Comparison of ENCODE assay signal across 8 mouse cellular contexts in genomic region chr3:96663432-96664239, GRCm38 (mm10). TPM values are rescaled to one million over a fixed set of nuclear protein-coding genes. Genes with fewer than 3 reads are reported as not detected.
DNase-seq lines count a peak whose midpoint lies in the region; ATAC-seq and TF ChIP-seq lines count a peak whose summit lies in the region.

No protein-coding gene starts in this region.

- peak; percentile 86 for DNase-seq in gastrocnemius, postnatal 10 days
- peak; percentile 87 for DNase-seq in induced T-regulatory cell, adult 2 months (ENCODE audit: low read depth)
- DNase-seq in left cerebral cortex, adult 9 months (ENCODE audit: low spot score in 2 of 2): peak; percentile 59 to 93
- peak; percentile 88 for DNase-seq in right cerebral cortex, postnatal 25 days
- peak; percentile 76 to 79 for DNase-seq in urinary bladder, postnatal 36 days (ENCODE audit: low spot score in 2 of 2)

- TF ChIP-seq CTCF in cortical plate, adult 2 months (IDR thresholded peaks at IDR 0.05; ENCODE audit: extremely low read depth, insufficient read depth, low read length): peak; percentile 63

- H3K4me1 ChIP-seq in cortical plate, adult 2 months (ENCODE audit: control insufficient read depth, insufficient read depth, low read length): peaks cover 4% of the 10 kb centered on the region

- 0 out of 2 replicates have a peak, but pooled peaks have one; percentile 21 for TF ChIP-seq POLR2A in cortical plate, adult 2 months (IDR thresholded peaks at IDR 0.05; ENCODE audit: extremely low read depth, insufficient read depth, low read length)

- ATAC-seq in activated CD4-positive, CD25-positive, alpha-beta regulatory T cell, adult 4 months: peak; percentile 36
- peak; percentile 81 for ATAC-seq in megakaryocyte progenitor cell, adult 5-6 weeks (replicated peaks; ENCODE audit: poor library complexity)

- H3K4me3 ChIP-seq in cortical plate, adult 2 months (ENCODE audit: insufficient read depth, low read length): peak overlapping the region; percentile 21

- no peak overlapping the region for H3K27ac ChIP-seq in cortical plate, adult 2 months (ENCODE audit: insufficient read depth, low read length)

RNA-seq across cellular contexts. Expression of gene Ankrd35, which starts 6.3 kb away (rescaled TPM):
- under 1 TPM in 1 of 2 experiments, not detected in 1; 0.13 TPM for polyA plus RNA-seq in activated CD4-positive, CD25-positive, alpha-beta regulatory T cell, adult 4 months (2017; shearing (Covaris generic))
- polyA plus RNA-seq in cortical plate, adult 2 months (2012; rRNA removed): 7.8 and 8.5 TPM in 2 replicates
- total RNA-seq in gastrocnemius, postnatal 10 days (2021): 1 to 10 TPM; 1.4 to 1.6 TPM
- total RNA-seq in megakaryocyte progenitor cell, adult 5-6 weeks (2015): not detected in 2 replicates
- not detected in 2 replicates for total RNA-seq in megakaryocyte progenitor cell, adult 5-6 weeks (2017)

RNA-seq across cellular contexts. Expression of gene Itga10, which starts 18.3 kb away (rescaled TPM):
- under 1 TPM in 1 of 2 experiments, not detected in 1; 0.12 TPM for polyA plus RNA-seq in activated CD4-positive, CD25-positive, alpha-beta regulatory T cell, adult 4 months (2017; shearing (Covaris generic))
- 2.9 and 3.9 TPM in 2 replicates for polyA plus RNA-seq in cortical plate, adult 2 months (2012; rRNA removed)
- total RNA-seq in gastrocnemius, postnatal 10 days (2021): 1 to 10 TPM; 3.4 to 5.4 TPM
- total RNA-seq in megakaryocyte progenitor cell, adult 5-6 weeks (2015): 0.79 and 1.2 TPM in 2 replicates
- total RNA-seq in megakaryocyte progenitor cell, adult 5-6 weeks (2017): 0.07 TPM in 1 of 2 replicates, not detected in the other

RNA-seq across cellular contexts. Expression of gene Gm42957, which starts 28.4 kb away (rescaled TPM):
- under 1 TPM in 1 of 2 experiments, not detected in 1; 0.09 TPM for polyA plus RNA-seq in activated CD4-positive, CD25-positive, alpha-beta regulatory T cell, adult 4 months (2017; shearing (Covaris generic))
- polyA plus RNA-seq in cortical plate, adult 2 months (2012; rRNA removed): 0.13 and 0.21 TPM in 2 replicates
- under 1 TPM; 0.35 to 0.50 TPM for total RNA-seq in gastrocnemius, postnatal 10 days (2021)
- total RNA-seq in megakaryocyte progenitor cell, adult 5-6 weeks (2015): 0.10 TPM in 1 of 2 replicates, not detected in the other
- not detected in 2 replicates for total RNA-seq in megakaryocyte progenitor cell, adult 5-6 weeks (2017)

RNA-seq across cellular contexts. Expression of gene Pex11b, which starts 28.5 kb away (rescaled TPM):
- polyA plus RNA-seq in activated CD4-positive, CD25-positive, alpha-beta regulatory T cell, adult 4 months (2017; shearing (Covaris generic)): 10 to 100 TPM; 43.5 to 45.8 TPM
- polyA plus RNA-seq in cortical plate, adult 2 months (2012; rRNA removed): 62.8 and 66.9 TPM in 2 replicates
- total RNA-seq in gastrocnemius, postnatal 10 days (2021): 10 to 100 TPM; 23.6 to 26.7 TPM
- total RNA-seq in megakaryocyte progenitor cell, adult 5-6 weeks (2015): 26.4 and 30.8 TPM in 2 replicates
- total RNA-seq in megakaryocyte progenitor cell, adult 5-6 weeks (2017): 17.5 and 18.9 TPM in 2 replicates

RNA-seq across cellular contexts. Expression of gene Pias3, which starts 32.5 kb away (rescaled TPM):
- polyA plus RNA-seq in activated CD4-positive, CD25-positive, alpha-beta regulatory T cell, adult 4 months (2017; shearing (Covaris generic)): 10 to 100 TPM; 30.8 to 41.5 TPM
- polyA plus RNA-seq in cortical plate, adult 2 months (2012; rRNA removed): 24.6 and 25.4 TPM in 2 replicates
- 10 to 100 TPM; 18.0 to 29.1 TPM for total RNA-seq in gastrocnemius, postnatal 10 days (2021)
- 4.0 and 8.1 TPM in 2 replicates for total RNA-seq in megakaryocyte progenitor cell, adult 5-6 weeks (2015)
- 2.6 and 6.7 TPM in 2 replicates for total RNA-seq in megakaryocyte progenitor cell, adult 5-6 weeks (2017)
